Mouse (Mus musculus) lung, postnatal 0 days (tissue): ENCODE measurements at regions not wholly inside any gene's neighbourhood (a gene's known extent, or its start where the extent isn't known, plus 50 kb on each side); places are given as distances from the start of the nearest gene placed in this dataset.
"Not testable (repeated sequence)": the region's sequence is repeated elsewhere in the genome, so short reads cannot be mapped to it uniquely, and the experiment has no call there.

Source experiments
- ATAC-seq: fragments of 200-750 bp; cut with Nextera tagmentation; 2 replicates; pipeline ENCODE4 v1.8.0; 2017; ENCODE audit warnings: moderate library complexity
- DNase-seq: peaks from one replicate; pipeline ENCODE4 v3.0.0-alpha.2; 2016; ENCODE audit warnings: low spot score
- H3K27ac ChIP-seq: fragments of 300-500 bp; sonication (generic); 2 replicates; pipeline ENCODE4 v1.5.1; 2014; ENCODE audit warnings: antibody characterized with exemption, mild to moderate bottlenecking, low read length, mixed read lengths
- H3K27me3 ChIP-seq: fragments of 300-500 bp; sonication (generic); replicated peaks from 2 replicates; pipeline ENCODE4 v1.6.1; 2014; ENCODE audit warnings: low read length, mixed read lengths; ENCODE audit not compliant: insufficient read depth
- H3K36me3 ChIP-seq: fragments of 300-500 bp; sonication (generic); 2 replicates; pipeline ENCODE4 v1.6.1; 2014; ENCODE audit warnings: low read length, mixed read lengths; ENCODE audit not compliant: insufficient read depth
- H3K4me1 ChIP-seq: fragments of 300-500 bp; sonication (generic); 2 replicates; pipeline ENCODE4 v1.6.1; 2014; ENCODE audit warnings: antibody characterized with exemption, low read depth, low read length, mixed read lengths; ENCODE audit not compliant: insufficient read depth
- H3K4me2 ChIP-seq: fragments of 300-500 bp; sonication (generic); replicated peaks from 2 replicates; pipeline ENCODE4 v1.6.1; 2014; ENCODE audit warnings: low read depth, mild to moderate bottlenecking, low read length, moderate library complexity, mixed read lengths
- H3K4me3 ChIP-seq: fragments of 300-500 bp; sonication (generic); 2 replicates; pipeline ENCODE4 v1.5.1; 2014; ENCODE audit warnings: low read depth, low read length
- H3K9ac ChIP-seq: fragments of 300-500 bp; sonication (generic); replicated peaks from 2 replicates; pipeline ENCODE4 v1.6.1; 2014; ENCODE audit warnings: low read depth, mild to moderate bottlenecking
- H3K9me3 ChIP-seq: fragments of 300-500 bp; sonication (generic); 2 replicates; pipeline ENCODE4 v1.6.1; 2016; ENCODE audit warnings: low read length, mixed read lengths
- CTCF ChIP-seq: IDR thresholded peaks from 2 replicates; pipeline ENCODE4 v1.5.1; 2016; ENCODE audit warnings: antibody characterized with exemption, mild to moderate bottlenecking
- EP300 ChIP-seq: IDR thresholded peaks from 2 replicates; pipeline ENCODE4 v1.6.1; 2016; ENCODE audit warnings: antibody characterized with exemption, mild to moderate bottlenecking, control low read depth
- WGBS: fragments of 180-500 bp; shearing (Covaris S2); extraction: QIAGEN DNeasy Blood & Tissue Kit; methylation state at CpG from one replicate; pipeline ENCODE4 v1.1.7; 2014; 5-methylcytosine and 5-hydroxymethylcytosine counted together

DNA sequence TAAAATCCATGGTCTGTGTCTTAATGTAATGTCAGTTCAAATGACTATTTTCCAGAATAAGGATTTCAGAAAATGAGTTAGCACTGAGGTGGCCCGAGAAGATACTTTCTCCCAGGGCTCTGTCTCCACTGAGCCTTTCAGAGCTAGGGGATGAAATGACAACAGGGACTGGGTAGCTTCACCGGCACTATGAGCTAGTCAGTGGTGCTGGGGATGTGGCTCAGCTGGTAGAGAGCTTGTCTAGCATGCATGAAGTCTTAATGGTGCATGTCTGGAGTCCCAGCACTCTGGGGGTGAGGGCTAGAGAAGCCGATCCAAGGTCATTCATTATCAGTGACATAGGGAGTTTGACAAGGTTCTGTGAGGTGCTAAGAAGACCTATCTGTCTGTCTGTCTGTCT, 75.1 kb upstream of the Rpl34 start:
- Histone ChIP-seq H3K4me1 (no peaks in the 10 kb centered on the region), H3K36me3 (no peaks in the 10 kb centered on the region), H3K4me3 (no peak overlapping the region), H3K4me2 (no peak overlapping the region), H3K27ac (no peak overlapping the region), H3K9me3 (no peaks in the 10 kb centered on the region), H3K27me3 (no peaks in the 10 kb centered on the region), H3K9ac (no peak overlapping the region)
- DNase-seq: peak; percentile 58
- peak; percentile 75 for ATAC-seq
- TF ChIP-seq EP300 (no peak), CTCF (no peak)
- WGBS: 71% methylated on average over 3 of the region's 3 CpGs

DNA sequence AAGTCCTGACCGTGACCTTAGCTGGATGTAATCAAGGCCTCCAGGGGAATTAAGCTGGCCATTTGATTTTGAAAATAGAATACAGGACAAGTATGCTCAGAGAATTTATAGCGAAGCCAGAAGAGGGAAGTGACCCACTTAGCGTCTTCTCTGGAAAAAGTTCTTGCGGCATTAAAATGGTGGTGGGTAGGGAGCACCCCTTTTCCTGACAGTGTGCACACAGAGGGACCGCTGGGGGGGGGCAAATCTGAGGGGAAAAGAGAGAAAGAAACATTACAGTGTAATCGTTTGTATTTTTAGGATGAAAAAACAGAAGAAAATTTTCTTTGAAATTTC, 74.1 kb upstream of the Rpl34 start:
- TF ChIP-seq EP300 (no peak), CTCF (no peak)
- ATAC-seq (no peak), DNase-seq (no peak)
- WGBS: 59% methylated on average over 6 of the region's 6 CpGs
- Histone ChIP-seq H3K4me3 (no peak overlapping the region), H3K4me2 (no peak overlapping the region), H3K9me3 (no peaks in the 10 kb centered on the region), H3K9ac (no peak overlapping the region), H3K27ac (no peak overlapping the region), H3K27me3 (no peaks in the 10 kb centered on the region), H3K4me1 (no peaks in the 10 kb centered on the region), H3K36me3 (no peaks in the 10 kb centered on the region)

DNA sequence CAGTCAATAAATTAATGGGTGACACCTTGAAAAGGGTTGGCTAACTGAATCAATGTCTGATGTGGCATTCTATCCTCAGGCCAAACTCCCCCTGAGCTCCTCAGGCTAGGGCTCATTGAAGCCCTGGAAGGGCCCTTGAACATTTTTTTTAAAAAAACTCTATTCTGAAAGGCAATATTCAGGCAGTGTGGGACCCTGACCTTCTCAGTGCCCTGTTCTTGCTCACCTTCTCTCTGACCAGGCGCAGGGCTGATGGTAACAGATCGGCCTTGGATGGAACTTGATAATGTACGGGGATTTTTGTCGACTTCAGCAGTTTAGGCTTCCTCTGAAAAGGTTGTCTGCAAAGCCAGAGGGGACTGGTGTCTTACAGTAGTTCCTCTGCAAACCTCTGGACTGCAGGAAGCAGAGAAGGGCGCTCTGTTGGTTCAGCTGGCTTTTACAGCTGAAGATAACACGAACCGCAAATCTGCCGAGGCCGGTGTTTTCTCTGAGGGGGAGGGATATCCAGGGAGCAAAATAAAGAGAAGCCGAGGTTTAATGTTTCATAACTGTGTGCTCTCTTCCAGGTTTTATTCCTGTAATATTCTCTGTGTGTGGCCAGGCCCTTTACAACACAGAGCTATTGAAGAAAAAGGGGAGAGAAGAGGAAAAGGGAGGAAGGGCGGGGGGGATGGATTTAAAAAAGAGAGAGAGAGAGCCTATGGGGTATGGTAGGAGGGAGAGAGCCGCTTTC, 73.6 kb upstream of the Rpl34 start:
- no peaks in the 10 kb centered on the region for H3K27me3 ChIP-seq
- H3K9me3 ChIP-seq: no peaks in the 10 kb centered on the region
- H3K4me3 ChIP-seq: no peak overlapping the region
- TF ChIP-seq CTCF (no peak), EP300 (no peak)
- WGBS: 32% methylated on average over 12 of the region's 12 CpGs
- H3K36me3 ChIP-seq: no peaks in the 10 kb centered on the region
- H3K9ac ChIP-seq: no peak overlapping the region
- ATAC-seq (no peak), DNase-seq (no peak)
- H3K4me1 ChIP-seq: no peaks in the 10 kb centered on the region
- H3K4me2 ChIP-seq: no peak overlapping the region
- H3K27ac ChIP-seq: no peak overlapping the region

- Histone ChIP-seq H3K4me2 (no peak overlapping the region), H3K4me3 (no peak overlapping the region), H3K9ac (no peak overlapping the region), H3K27me3 (no peaks in the 10 kb centered on the region), H3K4me1 (no peaks in the 10 kb centered on the region), H3K9me3 (no peaks in the 10 kb centered on the region), H3K27ac (no peak overlapping the region), H3K36me3 (no peaks in the 10 kb centered on the region)
- DNase-seq (no peak), ATAC-seq (no peak)
- TF ChIP-seq EP300 (no peak), CTCF (no peak)
- whole genome bisulfite sequencing: 63% methylated on average over 2 of the region's 2 CpGs
Observed at GRCm38 (mm10) chr3:130800016-130800415, 69.8 kb upstream of the Rpl34 start.

GRCm38 (mm10) chr3:130797956-130798355, 67.8 kb upstream of the Rpl34 start:
- not testable (repeated sequence) for H3K9me3 ChIP-seq, H3K4me3 ChIP-seq, H3K27me3 ChIP-seq, H3K4me1 ChIP-seq, H3K27ac ChIP-seq, DNase-seq, ATAC-seq, H3K9ac ChIP-seq, H3K36me3 ChIP-seq, H3K4me2 ChIP-seq
- 97% methylated on average over 1 of the region's 1 CpGs for WGBS

- no peaks in the 10 kb centered on the region for H3K4me1 ChIP-seq
- no peaks in the 10 kb centered on the region for H3K9me3 ChIP-seq
- WGBS: 58% methylated on average over 8 of the region's 8 CpGs
- H3K4me3 ChIP-seq: no peak overlapping the region
- no peak overlapping the region for H3K9ac ChIP-seq
- DNase-seq (no peak), ATAC-seq (no peak)
- TF ChIP-seq CTCF (no peak), EP300 (no peak)
- H3K36me3 ChIP-seq: no peaks in the 10 kb centered on the region
- no peaks in the 10 kb centered on the region for H3K27me3 ChIP-seq
- H3K4me2 ChIP-seq: no peak overlapping the region
- H3K27ac ChIP-seq: no peak overlapping the region
Observed at GRCm38 (mm10) chr3:130796531-130796930, 66.3 kb upstream of the Rpl34 start.

GRCm38 (mm10) chr3:130795396-130795795, 65.2 kb upstream of the Rpl34 start:
- no peak for DNase-seq
- WGBS: 93% methylated on average over 4 of the region's 4 CpGs

More at GRCm38 (mm10) chr3:130795396-130795795, 65.2 kb upstream of the Rpl34 start:
- no peak overlapping the region for H3K4me3 ChIP-seq
- H3K27ac ChIP-seq: no peak overlapping the region
- H3K27me3 ChIP-seq: no peaks in the 10 kb centered on the region
- H3K36me3 ChIP-seq: no peaks in the 10 kb centered on the region
- no peaks in the 10 kb centered on the region for H3K4me1 ChIP-seq
- no peak for TF ChIP-seq CTCF
- no peak for TF ChIP-seq EP300
- no peak overlapping the region for H3K4me2 ChIP-seq
- no peak for ATAC-seq
- H3K9me3 ChIP-seq: no peaks in the 10 kb centered on the region
- H3K9ac ChIP-seq: no peak overlapping the region
